Mouse (Mus musculus): ENCODE data around the gene Specc1.

DNA sequence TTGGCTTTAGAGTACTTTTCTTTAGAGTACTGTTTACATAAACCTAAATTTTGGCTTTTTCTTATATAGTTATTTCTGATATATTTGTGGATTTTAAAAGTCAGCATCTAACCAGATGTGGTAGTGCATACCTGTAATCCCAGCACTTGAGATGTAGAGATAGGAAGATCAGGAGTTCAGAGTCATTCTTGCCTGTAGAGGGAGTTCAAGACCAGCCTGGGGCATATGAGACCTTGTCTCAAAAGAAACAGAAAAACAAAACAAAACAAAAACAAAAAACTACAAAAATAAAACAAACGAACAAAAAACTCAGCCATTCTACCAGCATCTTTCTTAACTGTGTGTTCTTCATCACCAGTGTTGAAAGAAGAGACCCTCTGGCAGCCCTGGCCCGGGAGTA, 204.9 kb downstream of the Specc1 start:
- TF ChIP-seq CTCF (IDR thresholded peaks at IDR 0.05; ENCODE audit: low read depth) (no peak), EP300 (IDR thresholded peaks at IDR 0.05; ENCODE audit: low read depth) (no peak)
